Mouse (Mus musculus) heart, postnatal 0 days (tissue): ENCODE results near the gene Cldn19. TPM values are rescaled to one million over a fixed set of nuclear protein-coding genes. Genes with fewer than 3 reads are reported as not detected.
A peak's percentile ranks its signal among the peaks of the same experiment; 100 is the strongest.

ENCODE experiments used
- ATAC-seq: fragments of 200-750 bp; cut with Nextera tagmentation; 2 replicates; pipeline ENCODE4 v1.8.0; 2017; ENCODE audit warnings: low read depth, moderate number of reproducible peaks, moderate library complexity; ENCODE audit not compliant: insufficient read depth
- DNase-seq: peaks from one replicate; pipeline ENCODE4 v3.0.0-alpha.2; 2016; ENCODE audit warnings: low spot score
- H3K27ac ChIP-seq: fragments of 300-500 bp; sonication (generic); 2 replicates; pipeline ENCODE4 v1.5.1; 2014; ENCODE audit warnings: low read depth, mild to moderate bottlenecking
- H3K27me3 ChIP-seq: fragments of 300-500 bp; sonication (generic); 2 replicates; pipeline ENCODE4 v1.6.1; 2014; ENCODE audit warnings: low read length, mixed read lengths; ENCODE audit not compliant: control insufficient read depth, insufficient read depth
- H3K36me3 ChIP-seq: fragments of 300-500 bp; sonication (generic); replicated peaks from 2 replicates; pipeline ENCODE4 v1.6.1; 2014; ENCODE audit warnings: low read length, mixed read lengths; ENCODE audit not compliant: control insufficient read depth, insufficient read depth
- H3K4me1 ChIP-seq: fragments of 300-500 bp; sonication (generic); 2 replicates; pipeline ENCODE4 v1.6.1; 2014; ENCODE audit warnings: antibody characterized with exemption; ENCODE audit not compliant: control insufficient read depth, insufficient read depth
- H3K4me2 ChIP-seq: fragments of 300-500 bp; sonication (generic); 2 replicates; pipeline ENCODE4 v1.6.1; 2014; ENCODE audit warnings: low read depth, mild to moderate bottlenecking, low read length, moderate library complexity
- H3K4me3 ChIP-seq: fragments of 300-500 bp; sonication (generic); 2 replicates; pipeline ENCODE4 v1.5.1; 2014; ENCODE audit warnings: low read depth, low read length
- H3K9ac ChIP-seq: fragments of 300-500 bp; sonication (generic); replicated peaks from 2 replicates; pipeline ENCODE4 v1.6.1; 2014; ENCODE audit warnings: low read depth, low read length, mixed read lengths
- H3K9me3 ChIP-seq: fragments of 300-500 bp; sonication (generic); replicated peaks from 2 replicates; pipeline ENCODE4 v1.6.1; 2016; ENCODE audit warnings: low read length; ENCODE audit not compliant: control insufficient read depth
- CTCF ChIP-seq: IDR thresholded peaks from 2 replicates; pipeline ENCODE4 v1.5.1; 2016; ENCODE audit warnings: antibody characterized with exemption, control low read depth, low read depth
- EP300 ChIP-seq: IDR thresholded peaks from 2 replicates; pipeline ENCODE4 v1.6.1; 2016; ENCODE audit warnings: antibody characterized with exemption, low read depth
- WGBS: fragments of 180-500 bp; shearing (Covaris S2); extraction: QIAGEN DNeasy Blood & Tissue Kit; methylation state at CpG from one replicate; pipeline ENCODE4 v1.1.7; 2014; 5-methylcytosine and 5-hydroxymethylcytosine counted together
- polyA plus RNA-seq: library from polyadenylated mRNA; unstranded; fragments of >200 nt; fragmentation: Nextera tagmentation; extraction: Ambion mirVana; gene quantifications from 2 replicates; pipeline ENCODE4 v1.2.1, GENCODE M21; 2015
- total RNA-seq: library from RNA; depleted of rRNA; stranded (reverse); fragments of >200 nt; gene quantifications from 2 replicates; pipeline ENCODE4 v1.2.3, GENCODE M21; 2014; ENCODE audit warnings: low replicate concordance

Gene Cldn19
- total and polyA plus RNA-seq, 2 experiments from 2014 or later: not detected

DNA sequence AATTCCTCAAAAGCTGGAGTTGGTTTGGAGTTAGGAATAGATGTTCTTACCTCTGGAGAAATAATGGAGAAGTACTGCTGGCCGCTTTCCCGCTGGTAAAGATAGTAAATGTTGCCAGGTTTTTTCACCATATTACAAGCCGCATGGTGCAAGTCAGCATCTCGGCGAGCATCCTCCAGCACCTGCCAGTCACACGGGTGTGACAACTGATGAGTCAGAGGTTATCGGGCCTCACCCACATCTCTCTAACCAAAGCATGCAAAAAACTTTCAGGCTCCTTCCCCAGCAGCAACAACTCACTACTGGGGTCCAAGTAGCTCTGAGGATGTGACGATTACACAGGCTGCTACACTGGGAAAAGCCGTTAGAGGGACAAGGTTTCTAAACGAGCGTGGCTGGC, 28.5 kb upstream of the Cldn19 start:
- WGBS: 85% methylated on average over 11 of the region's 11 CpGs
- Histone ChIP-seq H3K4me3 (no peak overlapping the region), H3K4me2 (no peak overlapping the region), H3K9ac (no peak overlapping the region), H3K27ac (no peak overlapping the region), H3K27me3 (no peaks in the 10 kb centered on the region), H3K36me3 (peaks cover 48% of the 10 kb centered on the region), H3K9me3 (no peaks in the 10 kb centered on the region), H3K4me1 (peaks cover 3% of the 10 kb centered on the region)
- no peak for TF ChIP-seq CTCF
- no peak for TF ChIP-seq EP300
- ATAC-seq: no peak
- no peak for DNase-seq

DNA sequence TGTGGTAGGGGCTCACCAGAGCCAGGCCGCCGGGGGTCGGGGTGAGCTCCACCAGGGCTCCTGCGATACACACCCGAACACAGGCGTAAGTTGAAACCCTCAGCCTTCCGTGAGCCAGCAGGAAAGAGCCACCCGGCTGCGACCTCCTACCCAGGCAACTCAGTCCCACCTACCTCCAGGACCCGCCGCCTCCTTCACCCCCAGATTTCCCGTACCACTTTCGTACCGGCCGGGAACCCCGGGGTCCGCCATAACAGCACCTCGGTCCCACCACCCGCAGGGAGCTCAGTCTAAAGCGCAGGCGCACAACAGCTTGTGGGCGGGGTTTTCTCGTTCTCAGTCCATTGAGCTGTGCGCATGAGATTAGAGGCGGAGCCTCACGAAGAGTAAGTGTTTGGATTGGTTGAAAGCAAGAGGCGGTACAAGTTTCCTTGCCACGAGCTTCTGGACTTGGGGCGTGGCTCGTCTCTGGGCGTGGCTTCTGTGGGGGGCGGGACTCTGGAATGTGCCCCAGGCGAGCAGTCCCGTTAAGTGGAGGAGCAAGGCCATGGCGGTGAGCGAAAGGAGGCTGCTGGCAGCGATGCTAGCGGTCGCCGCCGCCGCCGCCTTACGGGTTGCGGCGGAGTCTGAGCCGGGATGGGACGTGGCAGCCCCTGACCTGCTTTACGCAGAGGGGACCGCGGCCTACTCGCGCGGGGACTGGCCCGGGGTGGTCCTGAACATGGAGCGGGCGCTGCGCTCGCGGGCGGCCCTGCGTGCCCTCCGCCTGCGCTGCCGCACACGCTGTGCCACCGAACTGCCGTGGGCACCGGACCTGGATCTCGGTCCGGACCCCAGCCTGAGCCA, 22.6 kb upstream of the Cldn19 start, which contains the start of the genes AU022252 and P3h1:
TSS of gene AU022252 (minus strand) at position 303 of the 846 bp plus-strand sequence.
TSS of gene P3h1 (plus strand) at position 506 of the 846 bp plus-strand sequence.
- peak within 1 kb of the TSS; percentile 73 for H3K27ac ChIP-seq
- no peaks in the 10 kb centered on the region for H3K9me3 ChIP-seq
- TF ChIP-seq CTCF: no peak
- no peak for TF ChIP-seq EP300
- H3K27me3 ChIP-seq: no peaks in the 10 kb centered on the region
- H3K4me2 ChIP-seq: peak within 1 kb of the TSS; percentile 90
- ATAC-seq: peak; percentile 98
- peak within 1 kb of the TSS; percentile 77 for H3K9ac ChIP-seq
- under 1% methylated on average over 67 of the region's 71 CpGs for WGBS
- peaks cover 6% of the 10 kb centered on the region for H3K4me1 ChIP-seq
- peak within 1 kb of the TSS; percentile 83 for H3K4me3 ChIP-seq
- peak; percentile 100 for DNase-seq
- peaks cover 26% of the 10 kb centered on the region for H3K36me3 ChIP-seq

DNA sequence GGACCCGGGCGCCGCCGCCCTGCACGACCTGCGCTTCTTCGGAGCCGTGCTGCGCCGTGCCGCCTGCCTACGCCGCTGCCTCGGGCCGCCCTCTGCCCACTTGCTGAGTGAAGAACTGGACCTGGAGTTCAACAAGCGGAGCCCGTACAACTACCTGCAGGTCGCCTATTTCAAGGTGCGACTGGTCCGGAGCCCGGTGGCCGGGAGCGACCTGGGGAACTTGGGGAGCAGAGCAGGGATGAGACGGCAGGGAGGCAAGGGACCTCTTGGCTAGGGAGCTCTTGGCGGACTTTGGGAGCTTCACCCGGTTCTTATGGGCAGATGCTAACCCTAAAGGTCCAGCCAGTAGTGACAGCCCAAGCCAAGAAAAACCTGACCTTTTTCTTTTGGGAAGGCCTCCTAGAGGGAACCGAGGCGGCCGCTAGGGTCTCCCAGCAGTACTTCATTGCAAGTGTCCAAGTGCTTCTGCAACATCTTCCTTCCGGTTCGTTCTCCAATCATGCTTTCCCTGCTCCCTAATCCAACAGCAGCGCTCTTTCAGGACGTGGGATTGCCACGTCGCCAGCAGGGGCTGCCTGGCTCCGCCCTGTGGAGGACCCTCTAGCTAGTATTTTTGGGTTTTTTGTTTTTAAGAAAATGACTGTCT, 21.8 kb upstream of the Cldn19 start:
- Histone ChIP-seq H3K36me3 (peaks cover 19% of the 10 kb centered on the region), H3K4me3 (peak overlapping the region; percentile 83), H3K27me3 (no peaks in the 10 kb centered on the region), H3K4me2 (peak overlapping the region; percentile 90), H3K27ac (peak overlapping the region; percentile 73), H3K9me3 (no peaks in the 10 kb centered on the region), H3K4me1 (peaks cover 6% of the 10 kb centered on the region), H3K9ac (peak overlapping the region; percentile 77)
- WGBS: under 1% methylated on average over 36 of the region's 36 CpGs
- ATAC-seq (peak; percentile 30), DNase-seq (peak; percentile 64)
- TF ChIP-seq CTCF: 0 out of 2 replicates have a peak, but pooled peaks have one; percentile 11
- no peak for TF ChIP-seq EP300

DNA sequence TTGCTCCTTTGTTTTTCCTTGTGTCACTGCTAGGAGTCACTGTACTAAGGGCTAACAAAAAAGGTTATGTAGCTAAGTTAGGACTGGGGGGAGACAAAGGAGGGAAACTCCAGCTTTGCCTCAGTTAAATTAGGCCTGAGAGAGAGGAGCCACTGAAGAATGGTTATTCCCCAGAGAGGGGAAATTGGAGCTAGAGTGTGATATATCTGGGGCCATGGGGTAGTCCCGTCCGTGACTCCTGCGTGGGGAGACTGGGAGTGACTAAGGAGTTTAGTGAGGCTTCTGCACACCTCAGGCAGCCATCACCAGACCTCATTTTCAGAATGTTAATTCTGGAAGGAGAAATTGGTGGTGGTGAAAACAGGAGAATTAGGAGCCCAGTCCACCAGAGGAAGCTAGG, 20.9 kb upstream of the Cldn19 start:
- H3K36me3 ChIP-seq: peaks cover 16% of the 10 kb centered on the region

DNA sequence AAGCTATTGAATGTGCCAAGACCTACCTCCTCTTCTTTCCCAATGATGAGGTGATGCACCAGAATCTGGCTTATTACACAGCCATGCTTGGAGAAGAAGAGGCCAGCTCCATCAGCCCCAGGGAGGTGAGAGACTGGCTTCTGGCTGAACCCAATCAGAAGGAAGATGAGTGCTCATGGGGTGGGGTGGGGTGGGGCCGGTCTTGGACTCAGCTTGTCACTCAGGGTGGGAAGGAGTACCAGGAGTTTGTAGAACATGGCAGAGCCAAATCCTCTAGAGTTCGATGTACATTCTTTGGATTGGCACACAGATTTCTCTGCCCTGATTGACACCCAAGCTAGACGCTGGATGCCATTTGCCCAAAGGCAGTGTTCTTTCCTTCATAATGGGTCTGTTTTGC, 16.6 kb upstream of the Cldn19 start:
- peaks cover 32% of the 10 kb centered on the region for H3K36me3 ChIP-seq
- H3K4me3 ChIP-seq: no peak overlapping the region
- TF ChIP-seq CTCF (no peak), EP300 (no peak)
- no peak overlapping the region for H3K4me2 ChIP-seq
- ATAC-seq: no peak
- no peak for DNase-seq
- no peaks in the 10 kb centered on the region for H3K4me1 ChIP-seq
- no peaks in the 10 kb centered on the region for H3K27me3 ChIP-seq
- no peaks in the 10 kb centered on the region for H3K9me3 ChIP-seq
- H3K9ac ChIP-seq: no peak overlapping the region
- H3K27ac ChIP-seq: no peak overlapping the region
- 67% methylated on average over 3 of the region's 3 CpGs for WGBS

More for the DNA sequence above, 20.9 kb upstream of the Cldn19 start:
- H3K27ac ChIP-seq: no peak overlapping the region
- no peak overlapping the region for H3K9ac ChIP-seq
- H3K4me2 ChIP-seq: peak overlapping the region; percentile 90; the same call in 1 of the 2 replicates
- ATAC-seq: no peak
- 55% methylated on average over 3 of the region's 3 CpGs for WGBS
- no peaks in the 10 kb centered on the region for H3K9me3 ChIP-seq
- no peak for DNase-seq
- no peak for TF ChIP-seq EP300
- no peak for TF ChIP-seq CTCF
- peak overlapping the region; percentile 83 for H3K4me3 ChIP-seq
- H3K4me1 ChIP-seq: peaks cover 6% of the 10 kb centered on the region
- H3K27me3 ChIP-seq: no peaks in the 10 kb centered on the region
